Mouse (Mus musculus) heart, postnatal 25 days (tissue): ENCODE measurements around the gene Barhl2. TPM values are rescaled to one million over a fixed set of nuclear protein-coding genes. Genes with fewer than 3 reads are reported as not detected.

Experiments used
- DNase-seq: peaks from one replicate; pipeline ENCODE4 v3.0.0; 2022; ENCODE audit warnings: low spot score
- intact Hi-C: fragments of 180-260 bp; cut with DNase I; formaldehyde crosslinking; loops from one replicate; pipeline ENCODE4 v1.15.1; 2025
- total RNA-seq, 2 experiments: library from RNA; stranded (reverse); gene quantifications; 2 replicates each; pipeline ENCODE4 v1.2.3; 2021

Barhl2 gene
- total RNA-seq, 2 experiments from 2014 or later: not detected

GRCm38 (mm10) chr5:106420370-106420769, 37.6 kb downstream of the Barhl2 start:
- intact Hi-C loops: no loop called here
- no peak for DNase-seq

- intact Hi-C loops: no loop called here
- no peak for DNase-seq
These were observed 40.8 kb downstream of the Barhl2 start for GRCm38 (mm10) chr5:106417210-106417609.

- no peak for DNase-seq
- intact Hi-C loops: no loop called here
These were observed 41.4 kb downstream of the Barhl2 start for GRCm38 (mm10) chr5:106416550-106416949.

- DNase-seq: no peak
- intact Hi-C loops: no loop called here
These were observed 42.2 kb downstream of the Barhl2 start for GRCm38 (mm10) chr5:106415734-106416133.

GRCm38 (mm10) chr5:106402761-106403160, 55.2 kb downstream of the Barhl2 start:
- intact Hi-C loops: no loop called here
- no peak for DNase-seq

Other genes starting within 250 kb of the Barhl2 start
- gene Gm17304, start 150.9 kb upstream of the Barhl2 start, total RNA-seq: not detected
- gene Zfp644, start 239.1 kb upstream of the Barhl2 start, total RNA-seq: 10 to 100 TPM; 57.2 to 60.5 TPM